Mouse (Mus musculus): ENCODE data around the gene Agap1. TPM values are rescaled to one million over a fixed set of nuclear protein-coding genes. Genes with fewer than 3 reads are reported as not detected.

Gene Agap1
- total and polyA plus RNA-seq, 3 experiments, result 0.01 TPM; not detected in 2

- no peaks in the 10 kb centered on the region for H3K4me1 ChIP-seq (ENCODE audit: control insufficient read depth in 1 of 2, insufficient read depth in 2 of 2, low read length in 2 of 2)
- TF ChIP-seq GABPA (IDR thresholded peaks at IDR 0.05; ENCODE audit: low read depth, low read length) (no peak), MEF2A (IDR thresholded peaks at IDR 0.05; ENCODE audit: extremely low read depth, insufficient replicate concordance, low read depth, low read length, poor library complexity, severe bottlenecking) (no peak), TAL1 (IDR thresholded peaks at IDR 0.05; ENCODE audit: low read length) (no peak), SMC3 (IDR thresholded peaks at IDR 0.05; ENCODE audit: low read depth, low read length) (no peak), MXI1 (IDR thresholded peaks at IDR 0.05; ENCODE audit: low read depth, low read length) (no peak), CHD2 (IDR thresholded peaks at IDR 0.05; ENCODE audit: low read length) (no peak), USF2 (IDR thresholded peaks at IDR 0.05; ENCODE audit: borderline replicate concordance in 1 of 2, insufficient read depth in 1 of 2, low read depth in 1 of 2, low read length in 2 of 2) (no peak), MAX (IDR thresholded peaks at IDR 0.05; ENCODE audit: low read length) (no peak), KAT2A (conservative IDR thresholded peaks at IDR 0.05; ENCODE audit: low read depth, low read length) (no peak), JUND (IDR thresholded peaks at IDR 0.05; ENCODE audit: low read depth, low read length) (no peak), GATA1 (IDR thresholded peaks at IDR 0.05; ENCODE audit: low read depth, low read length) (no peak), POLR2AphosphoS5 (IDR thresholded peaks at IDR 0.05; ENCODE audit: borderline replicate concordance, low read depth, low read length) (no peak), MYB (IDR thresholded peaks at IDR 0.05; ENCODE audit: low read depth, low read length) (no peak), RCOR1 (IDR thresholded peaks at IDR 0.05; ENCODE audit: low read depth, low read length) (no peak)
- no peaks in the 10 kb centered on the region for H3K9me3 ChIP-seq (replicated peaks; ENCODE audit: insufficient read depth, low read length)
- no peaks in the 10 kb centered on the region for H3K36me3 ChIP-seq (ENCODE audit: control insufficient read depth in 1 of 2, insufficient read depth in 2 of 2, low read length in 2 of 2)
- no peaks in the 10 kb centered on the region for H3K27me3 ChIP-seq (ENCODE audit: control insufficient read depth in 1 of 2, insufficient read depth in 2 of 2, low read length in 2 of 2)
- H3K9ac ChIP-seq (ENCODE audit: control insufficient read depth, low read depth, low read length, poor library complexity, severe bottlenecking), result no peak overlapping the region
- H3K79me2 ChIP-seq (ENCODE audit: control insufficient read depth, insufficient read depth, low read length, poor library complexity), result no peaks in the 10 kb centered on the region
- no peak overlapping the region for H3K27ac ChIP-seq (ENCODE audit: control insufficient read depth, low read depth, low read length)
- DNase-seq (ENCODE audit: low read depth, low spot score), result no peak
- no peak overlapping the region for H3K4me3 ChIP-seq (ENCODE audit: control insufficient read depth in 1 of 2, insufficient read depth in 1 of 2, low read depth in 2 of 2, low read length in 2 of 2)
These were observed 262.5 kb downstream of the Agap1 start for GRCm38 (mm10) chr1:89717100-89717499.

DNA sequence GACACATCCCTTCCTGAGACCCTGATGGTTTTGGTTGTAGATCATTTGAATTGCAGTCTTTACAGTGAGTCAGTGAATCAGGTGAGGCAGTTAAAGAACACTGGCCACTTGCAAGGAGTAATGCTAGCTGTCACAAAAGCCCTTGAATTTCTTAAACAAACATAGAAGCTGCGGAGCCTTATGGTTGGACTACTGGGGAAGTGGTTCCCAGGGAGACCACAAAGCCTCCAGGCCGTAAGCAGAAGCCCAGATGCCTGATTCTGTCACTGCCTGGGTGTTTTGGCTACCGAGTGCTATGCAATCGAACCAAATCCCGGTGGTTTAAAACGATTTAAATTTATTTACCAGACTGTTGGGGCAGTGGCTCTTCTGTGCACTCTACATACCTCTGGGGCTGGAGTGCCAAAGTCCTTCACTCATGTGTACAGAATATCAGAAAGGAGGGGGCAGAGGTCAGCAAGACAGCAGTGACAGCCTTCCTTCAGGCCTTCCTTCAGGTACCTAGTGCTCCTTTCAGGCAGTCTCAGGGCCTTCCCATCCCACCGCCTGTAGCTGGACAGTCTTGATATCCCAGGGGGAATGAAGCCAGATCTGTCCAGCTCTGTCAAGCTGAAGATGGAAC lies 264.3 kb downstream of the Agap1 start:
- TF ChIP-seq RAD21 (IDR thresholded peaks at IDR 0.05; ENCODE audit: low read depth, low read length) (no peak), TBP (IDR thresholded peaks at IDR 0.05; ENCODE audit: low read depth, low read length) (no peak), ZC3H11A (IDR thresholded peaks at IDR 0.05; ENCODE audit: low read depth, low read length) (no peak), MYB (IDR thresholded peaks at IDR 0.05; ENCODE audit: low read depth, low read length) (no peak), E2F4 (IDR thresholded peaks at IDR 0.05; ENCODE audit: borderline replicate concordance, low read depth, low read length) (no peak), CTCF (IDR thresholded peaks at IDR 0.05 in 2 of 3, conservative IDR thresholded peaks at IDR 0.05 in 1 of 3; ENCODE audit: control insufficient read depth in 1 of 3, insufficient read depth in 1 of 3, low read depth in 2 of 3, low read length in 3 of 3, poor library complexity in 1 of 3, severe bottlenecking in 1 of 3) (no peak)
- Histone ChIP-seq H3K9ac (ENCODE audit: control insufficient read depth, low read depth, low read length, poor library complexity, severe bottlenecking) (no peak overlapping the region), H3K9me3 (replicated peaks; ENCODE audit: insufficient read depth, low read length) (no peaks in the 10 kb centered on the region), H3K4me3 (ENCODE audit: control insufficient read depth in 1 of 2, insufficient read depth in 1 of 2, low read depth in 2 of 2, low read length in 2 of 2) (no peak overlapping the region), H3K79me2 (ENCODE audit: control insufficient read depth, insufficient read depth, low read length, poor library complexity) (no peaks in the 10 kb centered on the region), H3K36me3 (ENCODE audit: control insufficient read depth in 1 of 2, insufficient read depth in 2 of 2, low read length in 2 of 2) (no peaks in the 10 kb centered on the region), H3K4me1 (ENCODE audit: control insufficient read depth in 1 of 2, insufficient read depth in 2 of 2, low read length in 2 of 2) (no peaks in the 10 kb centered on the region), H3K27ac (ENCODE audit: control insufficient read depth, low read depth, low read length) (no peak overlapping the region), H3K27me3 (ENCODE audit: control insufficient read depth in 1 of 2, insufficient read depth in 2 of 2, low read length in 2 of 2) (no peaks in the 10 kb centered on the region)
- DNase-seq (ENCODE audit: low read depth, low spot score), result no peak

All from MEL (cell line).